Mouse (Mus musculus) T-cell, adult 2 months (primary cell): ENCODE measurements around the gene Rbm47.

Experiments
- DNase-seq: peaks from one replicate; pipeline ENCODE4 v3.0.0; 2022; ENCODE audit warnings: low spot score

Gene Rbm47

DNA sequence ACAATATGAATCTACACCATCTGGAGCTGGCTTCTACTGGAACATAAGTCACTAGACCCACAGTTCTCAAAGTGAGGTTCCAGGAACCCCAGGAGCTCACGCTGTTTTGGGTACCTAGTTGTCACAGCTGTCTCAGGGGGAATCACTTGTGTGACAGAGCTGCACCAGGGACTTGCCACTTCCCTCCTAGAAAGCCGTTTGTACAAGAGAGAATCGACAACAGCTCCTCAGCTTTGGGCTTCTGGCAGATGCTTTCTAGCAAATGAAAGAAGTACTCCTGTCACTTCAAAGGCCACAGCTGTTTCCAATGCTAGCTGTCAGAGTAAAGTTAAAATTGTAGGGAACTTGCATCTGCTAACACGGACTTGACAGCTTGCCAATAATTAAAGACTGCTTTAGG is 87.4 kb downstream of the Rbm47 start:
- DNase-seq = no peak

DNA sequence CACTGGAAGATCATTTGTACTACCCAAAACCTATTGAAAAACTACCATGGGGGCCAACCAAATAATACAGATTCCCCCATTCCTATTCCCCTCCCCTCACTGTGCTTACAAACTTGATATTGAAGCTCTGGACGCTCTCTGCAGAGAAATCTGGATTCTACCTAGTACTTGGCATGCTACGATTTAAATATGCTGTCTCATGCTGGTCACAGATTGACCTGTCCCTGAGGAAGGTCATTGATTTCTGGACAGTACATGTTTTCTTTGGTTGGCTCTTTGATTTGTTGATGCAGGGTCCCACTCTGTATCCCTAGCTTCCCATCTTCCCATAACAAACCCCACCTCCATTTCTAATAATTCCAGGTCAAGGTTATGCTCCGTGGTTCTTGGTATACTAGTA is 88.4 kb downstream of the Rbm47 start:
- no peak for DNase-seq

DNA sequence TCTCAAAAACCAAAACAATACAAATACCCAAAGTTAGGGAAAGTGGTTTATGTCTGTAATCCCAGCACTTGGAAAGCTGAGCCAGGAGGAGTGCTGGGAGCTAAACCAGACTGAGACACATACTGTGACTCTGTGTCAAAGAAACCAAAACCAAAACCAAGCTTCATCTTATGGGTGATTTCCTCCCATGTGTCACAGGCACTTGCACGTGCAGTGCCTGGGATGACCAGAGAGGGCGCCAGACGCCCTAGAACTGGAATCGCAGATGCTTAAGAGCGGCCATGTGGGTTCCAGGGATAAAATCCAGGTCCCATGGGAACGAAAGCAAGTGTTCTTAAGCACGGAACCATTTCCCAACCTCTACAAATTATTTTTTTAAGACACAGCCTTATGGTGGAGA is 89.6 kb downstream of the Rbm47 start:
- peak; percentile 58 for DNase-seq

DNA sequence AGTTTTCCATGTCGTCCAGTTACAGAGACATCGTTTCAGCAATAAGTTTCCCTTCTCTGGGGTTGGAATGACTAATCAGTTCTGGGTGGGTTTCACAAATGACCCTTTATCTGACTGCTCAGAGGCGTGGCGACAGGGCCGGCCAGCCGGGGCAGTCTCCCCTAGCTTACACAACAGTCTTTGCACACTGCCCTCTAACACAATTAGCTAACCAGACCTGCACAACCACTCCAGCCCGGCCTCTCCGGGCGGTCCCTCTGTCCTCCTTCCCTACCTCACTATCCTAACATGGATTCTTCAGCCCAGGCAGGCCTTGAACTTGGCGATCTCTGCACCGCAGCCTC is 90.7 kb downstream of the Rbm47 start:
- DNase-seq = no peak

DNA sequence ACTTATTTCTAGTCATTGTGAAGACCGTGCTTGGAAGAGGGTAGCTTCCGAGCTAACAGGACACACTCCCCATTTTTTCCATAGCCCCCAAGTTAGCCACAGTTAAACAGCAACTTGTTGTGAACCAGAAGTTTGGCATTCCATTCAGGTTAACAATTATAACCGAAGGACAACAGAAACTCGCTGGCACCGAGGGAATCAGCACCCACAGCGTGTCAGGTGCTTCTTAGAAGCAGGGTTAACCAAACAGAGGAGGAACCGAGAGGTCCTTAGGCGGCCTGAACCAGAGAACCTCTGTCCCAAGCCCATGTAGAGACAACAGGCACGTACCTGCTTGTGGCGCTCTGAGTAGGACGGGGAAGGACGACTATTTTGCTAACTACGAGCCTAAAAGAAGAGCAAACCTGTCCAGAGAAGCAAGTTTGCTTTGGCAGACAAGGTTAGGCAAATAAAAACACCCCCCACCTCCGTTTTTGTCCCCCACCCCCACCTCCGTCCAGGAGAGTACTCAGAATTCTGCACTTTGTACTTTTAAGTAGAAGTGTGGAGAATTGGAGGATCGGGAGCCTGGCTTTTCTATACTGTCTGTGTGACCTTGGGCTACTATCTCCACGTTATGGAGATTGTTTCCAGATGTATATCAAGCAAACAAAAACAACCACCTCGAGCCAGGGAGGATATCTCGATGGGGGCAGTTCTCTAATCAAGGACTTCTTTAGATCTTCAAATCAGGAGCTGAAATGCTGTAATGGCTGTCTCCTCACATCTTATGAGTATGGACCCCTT is 91.3 kb downstream of the Rbm47 start:
- no peak for DNase-seq

DNA sequence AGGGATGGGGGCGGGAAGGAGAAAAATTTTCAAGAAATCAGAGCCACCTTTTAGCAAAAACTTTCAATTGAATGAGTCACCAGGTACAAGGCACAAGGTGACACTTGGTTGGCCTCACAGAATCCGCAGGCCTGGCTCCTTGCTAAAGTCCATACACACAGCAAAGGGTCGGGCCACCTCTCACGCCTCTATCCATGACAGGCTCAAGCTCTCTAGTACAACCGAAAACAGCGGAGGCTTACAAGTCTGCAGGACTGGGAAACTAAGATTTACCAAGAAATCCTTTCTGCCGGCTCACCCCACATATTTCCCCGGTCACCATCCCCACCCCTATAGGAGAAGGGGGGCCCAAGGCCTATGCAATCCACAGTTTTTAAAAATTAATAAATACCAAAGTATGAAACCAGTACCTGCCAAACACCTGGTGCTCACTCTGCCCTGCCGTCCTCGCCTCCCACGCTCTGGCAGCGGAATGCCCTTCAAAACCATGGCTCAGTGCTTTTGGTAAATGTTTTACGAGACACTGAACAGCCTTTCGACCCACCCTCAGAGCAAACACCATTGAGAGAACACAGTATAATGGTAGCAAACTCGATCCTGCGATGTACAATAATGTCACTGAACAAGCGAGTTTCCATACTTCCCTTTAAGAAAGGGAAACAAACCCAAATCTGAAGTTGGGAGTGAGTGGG is 92.2 kb downstream of the Rbm47 start:
- no peak for DNase-seq

DNA sequence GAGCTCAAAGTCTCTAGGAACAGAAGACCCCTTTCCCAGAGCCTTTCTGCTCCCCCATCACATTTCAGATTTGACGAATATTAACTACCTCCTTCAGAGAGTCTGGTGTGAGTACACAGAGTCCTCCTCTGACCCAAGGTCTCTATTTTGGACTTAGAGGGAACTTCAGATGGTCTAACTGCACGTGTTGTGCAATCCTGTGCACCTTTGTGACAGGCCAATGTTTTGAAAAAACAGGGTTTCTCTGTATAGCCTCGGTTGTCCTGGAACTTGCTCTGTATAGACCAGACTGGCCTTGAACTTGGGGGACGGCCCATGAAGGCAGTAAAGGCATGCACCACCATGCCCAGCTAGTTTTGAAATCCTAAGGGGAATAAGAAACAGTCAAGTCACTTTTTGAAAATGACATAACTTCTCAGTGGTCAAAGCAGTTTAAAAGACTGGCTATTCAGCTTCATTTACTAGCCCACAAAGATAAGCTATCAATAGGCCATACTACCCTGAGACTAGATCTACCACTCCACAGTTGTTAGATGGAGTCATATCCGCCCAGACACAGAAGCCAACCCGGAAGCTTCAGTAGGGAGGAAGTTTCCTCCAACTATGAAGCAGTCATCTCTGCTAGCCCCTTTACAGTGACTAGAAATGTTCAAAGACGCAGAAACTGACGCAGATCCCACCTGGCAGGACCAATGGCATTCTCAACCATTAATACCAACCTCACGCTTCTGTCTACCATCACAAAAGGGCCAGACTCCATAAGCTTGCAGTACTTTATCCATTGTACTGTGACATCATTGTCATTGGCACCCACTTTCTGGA is 93.3 kb downstream of the Rbm47 start:
- no peak for DNase-seq

DNA sequence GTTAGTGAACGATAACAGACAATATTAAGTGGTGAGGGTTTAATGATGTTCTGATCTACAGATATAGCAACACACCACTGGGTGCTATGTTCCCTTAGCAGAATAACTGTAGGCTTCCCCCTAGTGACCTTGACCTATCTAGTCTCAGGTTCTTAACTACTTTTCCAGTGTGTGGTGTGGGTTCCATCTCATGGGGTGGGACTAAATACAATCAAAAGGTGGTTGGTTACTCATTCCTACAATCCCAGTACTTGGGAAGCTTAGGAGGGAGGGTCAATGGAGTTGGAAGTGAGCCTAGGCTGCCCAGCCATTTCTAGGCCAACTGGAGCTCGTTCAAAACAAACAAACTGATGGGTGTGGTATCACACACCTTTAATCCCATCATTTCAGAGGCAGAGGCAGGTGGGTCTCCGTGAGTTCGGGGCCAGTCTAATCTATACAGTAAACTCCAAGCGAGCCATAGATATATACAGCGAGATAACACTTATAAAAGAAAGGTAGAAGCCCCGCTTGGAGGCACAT is 94.4 kb downstream of the Rbm47 start:
- DNase-seq = no peak

DNA sequence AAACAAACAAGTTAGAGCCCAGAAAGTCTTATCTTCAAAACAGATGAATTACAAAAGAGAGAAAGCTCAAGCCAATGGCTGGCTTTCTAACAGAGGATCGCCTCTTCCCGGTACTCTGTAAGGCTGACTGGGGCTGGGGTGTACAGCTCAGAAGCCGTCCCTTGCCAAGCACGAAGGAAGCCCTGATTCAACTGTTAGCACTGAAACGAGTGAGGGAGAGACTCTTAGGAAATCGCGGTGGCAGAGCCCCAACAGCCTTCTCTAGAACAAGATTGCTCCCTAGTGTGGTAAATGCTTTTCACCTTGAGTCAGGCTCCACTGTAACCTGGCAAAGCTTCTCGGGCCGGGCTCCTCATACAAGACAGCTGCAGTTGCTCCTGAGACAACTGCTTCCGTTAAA is 95.5 kb downstream of the Rbm47 start:
- peak; percentile 50 for DNase-seq

DNA sequence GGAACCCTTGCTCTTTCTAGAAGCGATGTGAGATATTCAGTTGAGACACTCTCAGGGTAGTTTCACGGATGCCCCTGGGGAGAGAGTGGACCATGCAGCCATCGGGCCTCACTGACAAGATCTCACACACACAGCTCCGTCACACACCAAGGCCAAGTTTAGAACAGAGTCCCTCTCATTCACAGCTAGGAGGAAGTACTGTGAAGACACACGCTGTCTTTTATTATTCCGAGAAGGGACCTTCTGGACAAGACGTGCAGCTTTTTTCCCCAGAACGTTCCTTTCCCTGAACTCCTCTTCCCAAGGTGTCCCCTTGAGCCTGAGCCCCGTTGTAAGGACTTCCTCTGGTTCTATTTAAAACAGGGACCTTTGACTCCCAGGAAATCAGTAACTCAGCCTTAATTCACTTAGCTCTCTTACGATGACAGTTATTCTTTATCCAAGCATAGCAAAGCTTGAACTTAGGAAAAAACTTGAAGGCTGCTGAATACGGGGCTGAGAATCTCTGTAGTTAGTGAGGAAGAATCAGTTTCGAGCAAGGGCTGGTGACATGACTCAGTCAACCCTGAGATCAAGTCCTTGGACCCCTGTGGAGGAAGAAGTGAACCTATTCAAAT is 96.1 kb downstream of the Rbm47 start:
- DNase-seq = no peak

DNA sequence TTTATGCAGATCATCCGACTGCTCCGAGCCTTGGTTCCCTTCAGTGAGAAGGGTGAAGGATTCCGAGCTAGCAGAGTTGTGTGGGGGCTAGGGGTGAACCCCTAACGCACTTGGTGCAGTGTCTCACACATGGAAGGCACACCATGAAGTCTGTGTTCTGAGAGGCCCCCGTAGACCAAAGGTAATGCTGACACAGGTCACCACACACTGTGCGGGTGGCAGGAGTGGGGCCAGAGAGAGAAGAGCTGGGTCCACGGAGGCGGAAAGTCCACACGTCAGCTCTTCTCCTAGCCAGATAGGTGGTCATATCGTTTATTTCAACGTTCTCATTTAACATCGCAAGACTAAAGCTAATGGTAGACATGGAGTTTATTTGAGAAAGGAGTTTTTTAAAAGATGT is 97.0 kb downstream of the Rbm47 start:
- no peak for DNase-seq

DNA sequence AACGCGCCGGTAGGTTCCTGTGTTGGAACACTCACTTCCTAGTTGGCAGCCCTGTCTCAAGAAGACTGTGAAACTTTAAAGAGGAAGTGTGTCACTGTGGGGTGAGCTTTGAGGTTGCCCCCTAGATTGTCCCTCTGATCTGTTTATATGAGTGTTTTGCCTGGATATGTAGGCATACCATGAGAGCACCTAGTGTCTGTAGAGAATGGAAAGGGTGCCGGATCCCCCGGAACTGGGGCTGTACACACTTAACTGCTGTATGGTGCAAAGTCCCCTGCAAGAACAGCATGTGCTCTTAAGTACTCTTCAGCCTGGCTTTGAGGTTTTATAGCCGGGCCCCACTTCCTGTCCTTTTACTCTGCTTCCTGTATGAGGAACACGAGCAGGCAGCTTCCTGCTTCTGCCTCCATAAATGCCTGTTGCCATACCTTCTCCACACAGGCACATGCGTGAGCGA is 97.9 kb downstream of the Rbm47 start:
- DNase-seq = peak; percentile 88

DNA sequence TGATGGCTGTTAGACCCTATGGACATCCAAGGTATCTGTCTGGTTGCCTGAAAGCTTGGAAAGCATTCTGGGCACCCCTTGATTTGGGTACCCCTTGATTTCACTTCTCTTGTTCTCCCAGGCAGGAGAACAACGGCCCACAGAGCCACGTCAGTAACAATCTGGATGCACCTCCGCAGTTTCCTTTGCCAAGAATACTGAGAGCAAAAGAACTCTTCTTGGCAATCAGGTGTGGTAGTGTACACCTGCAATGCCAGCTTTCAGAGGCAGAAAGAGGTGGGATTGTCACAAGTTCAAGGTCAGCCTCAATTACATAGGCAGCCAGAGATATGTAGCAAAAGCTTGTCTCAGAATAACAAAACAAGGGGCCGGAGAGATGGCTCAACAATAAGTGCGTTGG is 98.7 kb downstream of the Rbm47 start:
- no peak for DNase-seq

DNA sequence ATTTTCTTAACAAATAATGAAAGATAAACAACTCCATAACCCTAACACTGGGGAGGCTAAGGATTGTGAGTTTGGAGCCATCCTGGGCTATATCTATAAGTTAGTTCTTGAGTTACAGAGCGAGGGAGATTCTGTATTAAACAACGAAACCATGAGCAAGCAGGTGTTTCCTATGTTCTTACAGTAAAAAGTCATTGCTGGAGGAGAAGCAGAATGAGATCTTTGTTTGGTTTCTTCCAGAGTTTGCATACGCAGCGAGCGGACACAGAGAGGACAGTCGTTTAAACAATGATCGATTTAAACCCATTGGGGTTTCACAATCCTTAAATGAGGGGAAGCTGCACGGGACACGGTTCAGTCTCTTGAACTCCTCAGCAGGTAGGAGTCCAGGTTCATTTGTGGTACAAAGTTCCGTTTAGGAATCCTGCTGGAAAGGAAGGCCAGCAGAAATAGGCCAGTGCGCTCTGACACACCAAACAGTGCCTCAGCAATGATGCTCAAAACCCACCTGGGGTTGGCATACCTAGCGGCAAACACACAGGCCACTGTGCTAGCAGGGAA is 99.2 kb downstream of the Rbm47 start:
- no peak for DNase-seq

DNA sequence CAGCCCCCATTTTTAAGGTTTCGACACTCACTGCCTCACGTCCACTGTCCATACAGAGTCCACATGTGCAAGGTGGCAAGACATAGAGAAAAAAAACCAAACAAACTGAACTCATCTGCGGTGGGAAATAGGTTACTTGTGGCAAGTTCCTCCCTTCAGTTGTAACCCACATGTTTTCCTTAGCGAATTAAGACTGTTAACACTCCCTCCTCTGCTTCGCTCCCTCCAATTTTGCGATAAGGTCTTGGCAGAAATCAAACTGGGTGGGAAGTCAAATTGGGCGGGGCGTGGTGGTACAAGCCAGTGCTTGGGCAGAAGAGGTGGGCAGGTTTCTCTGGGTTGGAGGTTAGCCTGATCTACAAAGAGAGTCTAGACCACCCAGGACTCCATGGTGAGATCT is 101.2 kb downstream of the Rbm47 start:
- DNase-seq = no peak

DNA sequence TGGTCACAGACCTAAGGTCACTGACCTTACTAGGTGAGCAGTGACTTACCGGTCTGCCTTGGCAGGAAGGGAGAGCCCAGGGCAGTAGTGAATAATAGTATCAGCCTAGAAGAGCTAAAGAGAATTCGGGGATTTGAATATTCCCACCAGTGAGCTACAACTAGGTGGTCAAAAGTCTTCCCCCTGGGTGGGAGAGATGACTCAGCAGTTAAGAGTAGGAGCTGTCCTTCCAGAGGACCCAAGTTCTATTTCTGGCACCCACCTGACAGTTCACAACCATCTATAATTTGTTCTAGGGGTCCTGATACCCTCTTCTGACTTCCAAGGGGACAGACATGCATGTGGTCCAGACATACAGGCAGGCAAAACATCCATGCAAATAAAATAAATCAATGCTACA is 102.6 kb downstream of the Rbm47 start:
- DNase-seq = no peak

DNA sequence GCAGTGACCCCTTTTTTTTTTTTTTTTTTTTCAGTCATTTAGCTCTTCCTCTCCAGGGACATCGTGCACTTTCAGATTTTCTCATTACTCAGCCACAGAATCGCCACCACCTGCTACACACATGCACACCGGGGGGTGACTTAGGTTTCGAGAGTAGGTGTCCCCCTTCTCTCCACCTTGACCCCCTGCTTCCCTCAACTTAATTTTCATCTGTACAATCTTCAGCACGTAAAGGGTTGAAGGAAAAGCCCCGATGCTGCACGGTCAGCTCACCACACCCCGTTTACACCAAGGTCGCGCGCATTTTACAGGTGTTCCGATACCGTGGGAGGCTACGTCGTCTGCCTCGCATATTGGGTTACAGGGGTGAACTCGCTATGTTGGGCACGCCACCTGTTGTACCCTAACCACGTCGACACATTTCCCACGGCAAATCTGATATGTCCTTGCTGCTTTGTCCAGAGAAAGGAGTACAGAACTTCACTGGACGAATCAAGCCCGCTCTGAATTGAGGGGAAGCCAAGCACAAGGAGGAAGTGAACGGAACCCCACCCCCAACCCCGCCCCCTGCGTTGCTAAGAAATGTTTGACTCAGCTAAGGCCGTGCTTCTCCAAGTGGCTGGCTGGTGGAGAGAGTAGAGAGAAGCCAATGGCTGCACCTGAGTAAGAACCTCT is 103.3 kb downstream of the Rbm47 start:
- DNase-seq = peak; percentile 61

DNA sequence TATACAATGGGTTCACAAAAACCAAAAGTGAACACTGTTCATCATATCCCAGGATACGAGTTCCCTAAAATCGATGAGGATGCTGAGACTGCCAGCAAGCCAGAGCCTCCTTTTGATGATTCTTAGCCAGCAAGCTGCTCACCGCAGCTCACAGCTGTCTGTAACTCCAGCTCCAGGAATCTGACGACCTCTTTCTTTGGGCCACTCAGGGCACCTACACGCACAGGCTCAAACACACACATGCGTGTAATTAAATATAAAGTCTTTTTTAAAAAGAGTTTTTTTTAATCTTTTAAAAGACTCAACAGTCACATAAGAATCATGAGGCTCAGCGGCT is 103.8 kb downstream of the Rbm47 start:
- DNase-seq = no peak

DNA sequence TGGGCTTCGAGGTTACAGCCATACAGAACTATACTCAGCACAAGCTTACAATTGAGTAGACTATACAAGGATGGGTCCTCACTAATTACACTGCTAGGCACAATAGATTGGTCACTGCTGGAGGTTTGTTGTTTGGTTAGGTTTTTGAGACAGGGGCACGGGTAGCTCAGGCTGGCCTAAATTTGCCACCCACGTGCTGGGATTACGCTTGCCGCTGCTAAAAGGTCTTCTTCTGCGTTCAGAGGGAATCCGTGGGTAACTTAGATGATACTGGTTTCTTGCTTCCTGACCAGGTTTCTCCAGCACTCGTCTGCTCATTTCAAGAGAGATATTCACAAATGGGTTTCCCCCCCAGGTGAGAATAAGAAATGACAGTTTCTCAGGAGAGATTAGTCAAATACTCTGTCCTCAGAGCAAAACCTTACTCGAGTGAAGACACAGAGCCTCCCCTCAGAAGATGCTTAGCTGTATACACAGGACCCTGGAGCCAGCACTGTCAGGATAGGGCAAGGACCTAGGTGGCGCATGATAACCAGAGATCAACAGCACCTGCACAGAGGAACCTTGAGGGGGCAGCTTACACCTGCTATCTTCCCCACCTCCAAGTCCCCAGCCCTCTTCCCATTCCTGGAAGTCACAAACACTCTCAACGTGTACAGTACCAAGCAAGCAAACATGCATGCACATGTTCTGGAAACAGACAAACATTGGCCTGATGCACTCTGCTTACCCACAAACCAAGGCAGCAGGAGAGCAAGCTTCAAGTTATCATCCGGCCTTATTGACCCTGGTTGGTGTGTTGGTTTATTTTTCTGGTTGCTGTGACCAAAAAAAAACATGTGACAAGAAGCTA is 104.6 kb downstream of the Rbm47 start:
- DNase-seq = no peak

DNA sequence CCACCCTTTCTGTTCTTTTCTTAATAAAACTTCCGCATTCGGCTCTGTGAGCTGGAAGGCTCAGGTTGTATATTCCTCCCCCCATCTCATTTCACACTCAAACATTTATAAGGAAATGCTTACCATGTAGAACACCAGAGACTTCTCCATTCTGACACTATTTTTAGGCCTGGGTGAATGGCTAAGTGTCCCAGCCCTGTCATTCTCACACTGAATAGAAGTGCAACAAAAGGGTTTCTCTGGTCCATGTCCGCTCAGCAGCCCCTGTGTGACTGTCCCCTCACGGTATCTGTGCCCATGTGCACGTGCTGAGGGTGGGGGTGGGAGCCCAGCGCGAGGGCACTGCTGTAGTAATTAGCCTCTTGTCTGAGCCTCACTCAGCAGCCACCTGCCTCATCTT is 105.7 kb downstream of the Rbm47 start:
- no peak for DNase-seq

DNA sequence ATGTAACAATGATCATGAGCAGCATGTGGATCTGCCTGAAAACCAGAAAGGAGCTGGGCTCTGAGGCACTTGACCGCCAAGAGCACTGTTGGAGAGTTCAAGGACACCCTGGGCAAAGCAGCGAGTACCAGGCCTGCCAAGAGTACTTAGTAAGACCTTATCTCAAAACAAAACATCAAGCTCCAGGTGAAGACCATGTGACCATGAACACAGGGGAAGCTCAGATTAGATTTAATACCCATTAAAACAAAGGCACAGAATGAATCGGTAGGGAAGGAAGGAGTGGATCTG is 110.0 kb downstream of the Rbm47 start:
- no peak for DNase-seq
